Mouse (Mus musculus) lung, postnatal 10 days (tissue): ENCODE results near the gene Znrd1as.
"Not testable (repeated sequence)": the region's sequence is repeated elsewhere in the genome, so short reads cannot be mapped to it uniquely, and the experiment has no call there.

Source experiments
- DNase-seq: peaks from one replicate; pipeline ENCODE4 v3.0.0; 2021

The Znrd1as gene

DNA sequence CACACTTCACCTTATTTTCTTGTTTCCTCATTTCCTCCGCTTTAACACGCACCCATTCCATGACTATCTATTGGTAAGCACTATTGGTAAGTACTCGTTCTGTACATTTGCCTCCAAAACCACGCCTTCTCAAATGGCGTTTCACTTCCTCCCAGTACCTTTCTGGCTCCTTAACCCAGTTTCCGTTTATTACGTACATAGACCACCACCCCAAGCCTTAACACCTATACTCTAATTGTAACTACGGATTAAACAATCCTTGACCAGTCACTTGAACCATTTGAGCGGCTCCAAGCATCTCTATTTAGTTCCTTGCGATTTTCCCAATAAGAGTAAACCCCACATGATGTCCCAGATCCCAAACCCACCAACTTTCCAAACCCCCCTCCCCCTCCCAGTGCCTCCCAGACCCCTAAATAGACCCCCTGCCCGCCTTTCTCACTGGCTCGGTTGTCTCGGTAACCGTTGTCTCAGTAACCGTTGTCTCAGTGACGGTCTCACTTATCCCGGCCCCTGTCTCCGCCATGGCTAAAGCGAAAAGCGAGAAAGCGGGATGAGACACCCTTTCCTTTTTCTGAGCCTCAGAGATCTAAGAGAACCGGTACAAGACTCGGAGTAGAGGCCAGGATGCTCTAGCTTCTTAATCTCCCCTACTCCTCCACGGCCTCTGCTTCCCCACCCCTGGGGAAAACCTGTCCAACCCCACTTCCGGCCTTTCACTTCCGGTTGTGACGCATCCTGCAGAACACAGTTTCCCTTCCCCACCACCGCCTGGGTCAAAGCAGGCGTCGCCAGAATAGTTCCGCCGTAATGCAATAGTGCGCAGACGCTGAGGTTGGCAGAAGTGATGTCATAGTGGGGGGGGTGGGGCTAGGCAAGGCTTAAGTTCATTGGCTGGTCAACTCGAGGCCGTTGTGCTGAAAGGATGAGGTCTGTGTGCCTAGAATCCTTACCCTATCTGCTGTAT is 7.1 kb upstream of the Znrd1as start, which contains the start of gene Ppp1r11:
Ppp1r11 (minus strand) TSS at position 761 of the 967 bp plus-strand sequence.
- peak; percentile 98 for DNase-seq

DNA sequence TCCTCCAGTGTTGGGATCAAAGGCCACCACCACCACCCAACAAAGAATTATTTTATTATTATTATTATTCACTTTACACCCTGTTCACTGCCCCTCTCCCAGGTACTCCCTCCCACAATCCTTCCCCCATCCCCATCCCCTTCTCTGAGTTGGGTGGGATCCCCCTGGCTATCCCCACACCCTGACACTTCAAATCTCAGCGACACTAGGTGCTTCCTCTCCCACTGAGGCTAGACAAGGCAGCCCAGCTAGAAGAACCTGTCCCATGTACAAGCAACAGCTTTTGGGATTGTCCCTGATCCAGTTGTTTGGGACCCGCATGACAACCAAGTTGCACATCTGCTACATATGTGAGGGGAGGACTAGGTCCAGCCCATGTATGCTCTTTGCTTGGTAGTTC is 5.8 kb upstream of the Znrd1as start:
- DNase-seq: no peak

DNA sequence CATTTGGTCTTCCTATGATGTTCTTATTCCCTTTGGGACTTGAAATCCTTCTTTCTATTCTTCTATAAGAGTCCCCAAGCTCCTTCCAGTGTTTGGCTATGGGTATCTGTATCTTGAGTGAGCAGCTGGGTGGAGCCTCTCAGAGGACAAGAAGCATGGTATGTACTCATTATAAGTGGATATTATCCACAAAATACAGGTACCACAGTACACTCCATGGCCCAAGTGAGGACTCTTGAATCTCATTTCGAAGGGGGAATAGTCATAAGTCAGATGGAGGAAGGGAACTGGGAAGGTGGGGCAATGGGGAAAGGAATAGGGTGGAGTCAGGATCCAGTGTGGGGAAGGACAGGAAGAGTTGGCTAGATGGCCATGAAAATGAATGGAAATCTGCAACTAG is 5.3 kb upstream of the Znrd1as start:
- no peak for DNase-seq

DNA sequence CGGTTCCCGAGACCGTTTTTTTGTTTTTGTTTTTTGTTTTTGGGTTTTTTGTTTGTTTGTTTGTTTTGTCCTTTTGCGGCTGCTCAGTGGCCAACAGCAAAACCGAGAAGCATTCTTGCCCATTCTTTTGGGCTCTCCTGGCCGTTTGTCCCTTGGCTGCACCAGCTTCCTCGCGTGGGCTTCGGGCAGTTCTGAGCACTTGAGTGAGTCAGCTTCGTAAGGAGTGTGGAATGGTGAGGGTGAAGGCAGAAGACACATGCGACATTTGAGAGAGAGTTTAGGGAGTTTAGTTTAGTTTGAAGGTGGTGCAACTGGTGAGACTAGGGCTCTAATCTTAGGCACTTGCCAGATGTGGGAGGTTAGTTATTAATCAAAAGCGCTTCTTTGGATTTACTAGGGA is 492 bp downstream of the Znrd1as start:
- no peak for DNase-seq

DNA sequence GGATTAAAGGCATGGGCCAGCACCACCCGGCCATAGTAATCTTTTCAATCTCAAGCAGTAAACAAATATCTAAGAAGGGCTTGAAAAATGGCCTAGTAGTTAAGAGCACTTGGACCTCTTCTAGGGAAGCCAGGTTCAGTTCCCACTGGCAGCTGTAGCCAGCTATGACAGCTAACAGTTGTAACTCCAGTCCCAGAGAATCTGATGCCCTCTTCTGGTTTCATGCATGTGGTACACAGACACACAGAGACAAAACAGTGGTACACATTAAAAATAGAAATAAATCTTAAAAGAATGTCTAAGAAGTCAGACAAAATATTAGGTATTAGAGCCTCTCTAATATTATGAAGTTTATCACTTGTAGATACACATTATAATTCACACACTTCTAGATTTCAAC is 2.7 kb downstream of the Znrd1as start:
- DNase-seq: no peak

DNA sequence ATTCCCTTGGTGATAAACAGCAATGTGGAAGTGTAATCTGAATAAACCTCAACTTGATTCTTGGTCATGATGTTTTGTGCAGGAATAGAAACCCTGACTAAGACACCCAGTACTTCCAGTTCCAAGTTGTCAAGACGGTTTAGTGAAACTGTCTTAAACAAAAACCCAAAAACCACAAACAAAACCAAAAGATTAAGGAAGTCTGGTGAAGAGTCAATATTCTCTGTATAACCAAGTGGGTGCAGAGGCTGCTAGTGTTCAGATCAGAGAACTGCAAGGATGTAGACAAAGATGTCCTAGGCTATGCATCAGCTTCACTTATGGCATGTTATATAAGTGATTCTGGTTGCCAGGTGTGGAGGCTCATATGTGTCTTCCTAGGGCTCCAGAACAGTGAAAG is 8.5 kb downstream of the Znrd1as start:
- no peak for DNase-seq

DNA sequence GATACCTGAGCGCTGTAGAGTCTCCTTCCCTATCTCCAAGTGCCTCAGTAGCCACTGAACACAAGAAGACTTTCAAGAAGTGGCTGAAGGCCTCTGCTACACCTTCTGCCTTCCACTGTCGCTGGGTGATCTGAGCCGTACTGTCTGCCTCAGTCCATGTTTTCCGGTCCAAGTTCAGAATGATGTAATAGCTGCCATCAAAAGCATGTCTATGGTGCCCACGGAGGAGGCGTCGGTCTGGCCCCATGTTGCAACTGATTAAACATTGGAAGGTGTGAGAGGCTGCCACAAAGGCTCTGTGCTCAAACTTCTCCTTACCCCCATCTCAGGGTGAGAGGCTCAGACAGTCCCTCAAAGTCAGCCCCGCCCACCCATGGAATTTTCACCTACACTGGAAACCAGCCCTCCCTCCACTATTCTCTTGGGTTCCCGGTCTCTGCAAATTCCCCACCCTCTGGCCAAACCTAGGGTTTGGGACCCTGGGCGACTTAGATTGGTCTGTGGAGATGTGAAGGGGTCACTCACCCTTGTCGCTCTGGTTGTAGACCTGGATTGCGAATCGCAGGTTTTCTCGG is 12.0 kb downstream of the Znrd1as start:
- no peak for DNase-seq

DNA sequence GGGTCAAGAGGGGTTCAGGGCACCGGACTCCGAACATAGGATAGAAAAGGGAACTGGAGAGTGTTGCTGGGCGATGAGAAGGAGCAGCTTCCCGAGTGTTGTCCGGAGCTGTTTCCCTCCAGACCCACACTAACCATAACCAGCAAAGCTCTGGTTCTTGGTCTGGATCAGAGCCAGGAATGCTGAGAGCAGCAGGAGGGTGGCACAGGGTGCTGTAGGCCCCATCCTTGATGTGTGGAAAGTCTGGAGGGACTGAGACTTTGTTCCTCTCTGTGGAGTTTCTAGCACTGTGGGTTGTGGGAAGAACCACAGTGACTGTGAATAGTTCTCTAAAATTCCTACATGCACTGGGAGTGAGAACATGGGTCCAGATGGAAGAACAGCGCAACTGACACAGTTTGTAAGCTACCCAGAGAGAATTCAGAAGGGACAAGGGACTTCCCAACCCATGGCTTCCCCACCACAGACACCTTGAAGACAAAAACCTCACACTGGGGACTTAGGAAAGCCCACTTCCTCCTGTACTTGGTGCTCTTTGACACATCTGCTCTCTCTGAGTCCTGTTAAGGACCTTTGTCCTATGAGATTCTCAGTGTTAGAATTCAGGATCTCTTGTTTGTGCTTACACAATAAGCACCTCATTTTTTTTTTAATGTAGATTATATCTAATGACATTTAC is 12.9 kb downstream of the Znrd1as start:
- DNase-seq: no peak

DNA sequence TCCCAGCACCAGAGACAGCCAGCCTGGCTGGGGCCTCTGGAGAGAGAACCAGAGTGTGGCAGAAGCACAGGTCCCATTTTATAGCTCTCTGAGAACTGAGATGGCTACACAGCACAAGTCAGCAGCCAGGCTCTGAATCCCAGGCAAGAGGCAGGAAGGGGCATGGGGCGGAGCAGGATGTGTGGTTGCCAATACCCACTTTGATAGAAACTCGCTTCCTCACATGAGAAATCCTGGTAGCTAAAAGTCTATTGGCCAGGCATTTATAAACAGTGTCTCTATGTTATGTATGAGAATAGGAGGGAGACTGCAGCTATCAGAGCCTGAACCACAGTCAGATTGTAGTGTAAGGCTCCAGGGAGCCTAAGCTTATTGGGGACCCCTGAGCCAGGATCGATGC is 14.4 kb downstream of the Znrd1as start:
- peak; percentile 32 for DNase-seq

DNA sequence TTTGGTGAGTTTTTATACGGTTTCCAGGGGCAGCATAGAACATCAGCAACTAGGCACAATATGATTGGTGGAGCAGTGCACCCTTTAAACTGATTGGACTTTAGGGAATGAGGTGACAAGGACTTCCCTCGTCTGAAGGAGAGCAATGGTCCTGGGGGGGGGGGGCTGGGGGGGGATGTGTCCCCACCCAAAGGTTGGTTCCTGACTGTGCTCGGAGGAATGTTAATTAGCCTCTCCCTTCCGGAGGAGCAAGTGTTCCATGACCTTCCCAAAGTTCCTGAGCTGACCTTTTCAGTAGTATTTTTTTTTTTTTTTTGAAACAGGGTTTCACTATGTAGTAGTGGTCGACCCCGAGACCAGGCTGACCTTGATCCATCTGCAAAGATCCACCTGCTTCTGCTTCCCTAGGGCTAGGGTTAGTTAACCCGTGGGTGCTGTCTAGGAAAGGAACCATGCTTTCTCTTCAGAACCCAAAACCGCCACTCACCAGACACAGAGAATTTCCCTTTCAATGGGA is 14.9 kb downstream of the Znrd1as start:
- DNase-seq: no peak

DNA sequence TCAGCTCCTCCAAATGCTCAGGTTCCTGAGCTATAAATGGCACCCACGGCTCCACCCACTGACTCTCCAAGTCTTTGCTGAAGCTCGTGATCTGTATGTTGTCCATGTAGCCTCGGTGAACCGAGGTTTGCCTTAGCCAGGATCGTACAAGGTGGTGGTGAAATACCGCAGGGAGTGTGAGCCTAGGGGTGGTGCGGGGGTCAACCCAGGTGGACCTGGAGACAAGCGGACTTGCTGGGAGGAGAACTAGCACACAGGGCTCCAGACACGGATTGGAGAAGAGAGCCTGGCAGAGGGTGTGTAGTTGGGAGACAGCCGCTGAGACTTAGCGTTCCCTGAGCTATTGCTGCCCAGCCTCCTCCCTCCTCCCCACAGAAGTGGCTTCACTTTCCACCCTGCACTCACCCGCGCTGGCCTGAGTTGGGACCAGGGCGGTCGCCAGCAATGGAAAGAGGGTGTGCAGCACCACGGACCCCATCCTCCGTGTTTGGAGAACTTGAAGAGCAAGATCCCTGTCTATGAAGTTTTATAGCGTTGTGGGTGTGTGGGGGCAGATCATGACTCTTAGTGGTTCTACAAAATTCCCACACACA is 22.9 kb downstream of the Znrd1as start, which contains the start of gene 2410137M14Rik:
2410137M14Rik (minus strand) TSS at position 17 of the 593 bp plus-strand sequence.
- DNase-seq: peak; percentile 13

DNA sequence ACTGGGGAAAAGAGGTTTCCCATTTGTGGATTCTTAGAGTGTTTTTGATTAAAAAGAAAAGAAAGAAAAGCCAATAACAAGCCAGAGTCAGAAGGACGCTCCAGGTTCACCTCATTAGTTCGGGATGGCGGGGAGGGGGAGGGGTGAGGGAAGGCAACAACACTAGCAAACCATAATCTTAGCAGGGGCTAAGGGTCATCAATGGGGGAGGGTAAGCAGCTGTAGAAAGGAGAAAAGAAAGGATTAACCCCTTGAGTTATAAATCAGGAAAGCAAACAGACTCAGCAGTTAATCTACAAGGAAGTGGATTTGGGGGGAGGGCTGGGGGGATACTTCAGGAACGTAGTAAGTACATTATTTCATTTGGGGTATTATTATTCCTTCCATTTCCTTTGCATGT is 23.5 kb downstream of the Znrd1as start:
- DNase-seq: no peak

DNA sequence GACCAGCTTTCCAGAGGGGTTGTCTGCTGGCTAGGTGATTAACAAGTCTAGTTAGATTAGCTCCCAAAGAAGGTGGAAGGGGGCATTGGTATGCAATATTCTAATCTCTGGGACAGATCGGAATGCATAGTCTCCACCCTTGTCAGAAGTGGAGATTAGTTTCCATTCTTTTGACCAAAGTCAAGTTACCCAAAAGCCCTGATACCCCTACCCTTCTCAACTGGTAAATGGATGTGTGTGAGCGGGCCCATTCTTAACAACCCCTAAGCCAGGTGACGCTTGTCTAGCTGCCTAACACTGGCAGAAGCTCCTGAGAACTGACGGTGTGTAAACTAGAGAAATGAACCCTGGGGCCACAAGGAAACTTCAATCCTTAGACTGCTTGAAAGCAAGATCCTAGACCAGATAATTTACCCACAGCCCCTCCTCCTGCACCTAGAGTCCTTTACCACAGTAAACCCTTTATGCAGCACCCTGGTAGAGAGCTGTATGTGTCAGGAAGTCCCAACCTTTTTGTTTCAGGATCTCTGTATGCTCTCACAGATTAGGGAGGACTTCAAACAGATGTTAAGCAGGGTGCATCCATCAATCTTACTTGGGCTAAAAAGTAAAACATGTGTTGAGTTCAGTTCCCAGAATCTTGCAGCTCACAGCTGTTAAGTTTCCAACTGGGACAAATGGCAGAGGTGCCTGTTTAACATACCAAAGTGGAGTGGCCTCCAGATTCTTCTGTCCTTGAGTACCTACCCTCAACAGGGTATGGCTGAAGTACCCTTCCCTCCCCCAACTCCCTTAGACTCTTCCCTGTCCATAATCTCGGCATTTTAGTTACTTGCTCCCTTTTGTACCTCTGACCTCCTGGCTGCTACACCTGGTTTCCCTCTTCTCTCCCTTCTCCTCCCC is 24.1 kb downstream of the Znrd1as start:
- DNase-seq: peak; percentile 27

DNA sequence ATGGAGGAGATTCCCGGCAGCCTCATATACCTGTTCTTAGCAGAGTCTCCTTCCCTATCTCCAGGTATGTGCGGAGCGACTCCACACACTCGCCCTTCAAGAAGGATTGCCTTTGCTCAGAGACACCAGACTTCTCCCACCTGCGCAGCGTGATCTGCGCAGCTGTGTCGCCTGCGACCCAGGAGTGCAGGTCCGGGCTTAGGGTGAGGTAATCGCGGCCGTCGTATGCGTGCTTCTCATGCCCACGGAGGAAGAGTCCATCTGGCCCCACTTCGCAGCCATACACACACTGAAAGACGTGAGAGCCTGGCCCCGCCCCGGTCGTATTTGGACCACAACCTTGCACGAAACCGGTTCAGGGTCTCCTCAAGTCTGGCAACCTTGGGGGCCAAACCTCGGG is 30.1 kb downstream of the Znrd1as start:
- no peak for DNase-seq

DNA sequence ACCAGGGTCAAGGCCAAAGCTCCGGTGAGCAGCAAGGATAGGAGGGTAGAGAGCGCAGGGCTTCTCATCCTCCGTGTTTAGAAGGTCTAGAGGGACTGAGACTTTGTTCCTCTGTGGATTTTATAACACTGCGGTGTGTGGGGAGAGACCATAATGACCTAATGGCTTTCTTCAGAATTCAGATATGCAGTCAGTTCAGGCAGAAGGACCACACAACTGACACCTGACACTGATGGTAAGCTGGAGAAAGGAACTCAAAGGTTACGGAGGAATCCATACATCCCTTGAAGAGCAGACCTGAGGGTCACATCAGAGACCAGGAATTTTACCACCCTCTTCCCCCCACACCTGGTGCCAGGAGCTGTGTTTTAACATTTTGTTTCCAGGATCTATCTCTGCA is 31.0 kb downstream of the Znrd1as start, which contains the start of gene H2-M5:
H2-M5 (minus strand) TSS at position 101 of the 400 bp plus-strand sequence.
- no peak for DNase-seq

DNA sequence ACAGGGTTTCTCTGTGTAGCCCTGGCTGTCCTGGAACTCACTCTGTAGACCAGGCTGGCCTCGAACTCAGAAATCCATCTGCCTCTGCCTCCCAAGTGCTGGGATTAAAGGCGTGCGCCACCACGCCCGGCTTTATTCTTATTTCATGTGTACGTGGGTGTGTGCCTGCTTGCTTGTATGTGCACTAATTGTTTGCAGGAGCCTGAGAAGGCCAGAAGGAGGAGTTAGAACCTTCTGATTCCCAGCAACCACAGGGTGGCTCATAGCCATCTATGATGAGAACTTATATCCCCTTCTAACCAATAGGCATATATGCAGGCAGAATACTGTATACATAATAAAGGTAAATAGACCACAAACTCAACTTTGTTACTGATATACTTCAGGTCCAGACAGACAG is 32.2 kb downstream of the Znrd1as start:
- not testable (repeated sequence) for DNase-seq

DNA sequence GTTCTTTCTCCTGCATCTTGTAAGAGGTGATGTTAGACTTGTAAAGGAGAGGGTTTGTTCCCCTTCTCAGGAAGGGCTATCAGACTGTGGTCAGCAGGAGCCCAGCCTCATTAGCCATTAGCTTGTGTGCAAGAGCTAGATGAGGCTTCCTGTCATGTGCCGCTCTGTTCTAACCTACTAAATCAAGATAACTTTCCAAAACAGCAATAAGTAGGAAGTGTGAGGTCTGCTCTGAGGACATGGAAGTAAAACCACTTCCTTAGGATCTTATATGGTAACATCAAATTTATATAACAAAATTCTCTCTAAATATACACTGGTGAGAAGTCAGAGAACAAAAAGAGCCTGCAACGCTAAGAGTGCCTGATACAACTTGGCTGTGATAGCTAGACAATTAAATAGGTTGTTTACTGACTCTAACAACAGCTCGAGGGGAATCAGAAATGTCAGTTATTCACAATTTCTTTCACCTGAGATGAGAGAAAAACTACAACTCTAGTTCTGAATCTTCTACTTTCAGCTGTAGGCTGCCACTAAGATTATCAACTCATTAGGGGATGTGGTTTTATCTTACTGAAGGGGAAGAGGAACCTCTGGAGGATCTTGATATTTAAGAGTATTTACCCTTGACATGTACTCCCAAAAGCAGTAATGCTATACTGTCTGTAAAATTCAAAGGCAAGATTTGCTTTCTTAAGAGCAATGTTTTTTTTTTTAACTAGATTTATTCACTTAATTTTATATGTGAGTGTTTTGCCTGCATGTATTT is 34.1 kb downstream of the Znrd1as start:
- no peak for DNase-seq

DNA sequence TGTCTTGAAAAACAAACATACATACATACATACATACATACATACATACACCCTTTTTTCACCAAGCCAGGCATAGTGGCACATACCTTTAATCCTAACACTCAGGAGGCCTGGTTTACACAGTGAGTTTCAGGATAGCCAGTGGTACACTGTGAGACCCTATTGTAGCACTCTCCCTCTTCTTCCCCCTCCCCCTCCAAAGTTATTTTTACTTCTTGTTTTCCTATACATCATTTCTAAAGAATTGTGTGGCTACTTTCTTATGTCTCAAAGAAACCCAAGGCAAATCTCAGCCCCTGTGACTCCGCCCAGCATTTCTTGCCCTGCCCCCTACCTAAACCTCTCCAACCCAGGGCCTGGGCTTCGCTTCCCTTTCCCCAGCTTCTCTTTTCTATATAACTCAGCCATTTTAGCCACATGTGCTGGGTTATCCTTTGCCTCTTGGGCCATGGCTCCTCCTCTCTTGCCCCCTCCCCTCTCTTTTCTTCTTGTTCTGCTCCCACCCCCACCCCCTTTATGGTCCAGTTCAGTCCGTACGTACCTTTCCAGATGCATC is 35.5 kb downstream of the Znrd1as start:
- DNase-seq: no peak

DNA sequence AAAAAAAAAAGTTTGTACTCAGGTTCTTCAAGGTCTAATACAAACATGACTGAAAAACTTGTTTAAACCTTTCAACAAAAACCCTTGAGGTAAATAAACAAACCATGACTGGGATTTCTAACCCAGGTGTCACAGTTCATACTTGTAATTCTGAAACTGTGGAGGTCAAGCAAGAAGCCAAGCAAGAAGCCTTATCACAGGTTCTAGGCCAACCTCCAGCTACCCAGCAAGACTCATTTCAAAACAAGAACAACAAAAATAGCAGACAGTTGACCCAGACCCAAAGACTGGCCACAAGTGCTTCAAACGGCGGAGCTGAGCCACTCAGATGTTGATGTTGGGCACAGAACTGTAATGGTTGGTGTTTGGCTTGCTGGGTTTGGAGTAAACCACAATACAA is 36.1 kb downstream of the Znrd1as start:
- no peak for DNase-seq

DNA sequence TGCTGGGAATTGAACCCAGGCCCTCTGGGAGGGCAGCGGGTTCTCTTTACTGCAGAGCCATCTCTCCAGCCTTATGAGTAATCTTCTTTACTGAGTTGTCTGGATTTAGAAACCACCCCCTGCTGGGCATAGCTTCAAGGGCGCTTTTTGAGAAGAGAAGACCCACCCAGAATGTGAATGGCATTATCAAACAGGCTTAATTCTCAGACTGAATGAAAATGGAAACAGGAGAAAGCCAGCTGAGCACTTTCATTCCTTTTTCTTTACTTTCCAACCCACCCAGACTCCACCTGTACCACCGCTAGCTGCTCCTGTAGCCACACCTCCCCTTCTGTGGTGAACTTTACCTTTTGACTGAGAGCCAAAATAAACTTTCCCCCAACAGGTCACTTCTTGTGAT is 37.1 kb downstream of the Znrd1as start:
- no peak for DNase-seq
